Mouse (Mus musculus) spleen, adult 2 months (tissue): ENCODE results near the gene Usp35. TPM values are rescaled to one million over a fixed set of nuclear protein-coding genes. Genes with fewer than 3 reads are reported as not detected.

ENCODE experiments used
- DNase-seq, 2 experiments: peaks; one replicate each; pipeline versions ENCODE4 v3.0.0 to v3.0.0-alpha.2; 2012 to 2021; ENCODE audit warnings: low spot score in 2 of 2, low read depth in 1 of 2
- H3K27ac ChIP-seq: fragments of 200-500 bp; 2 replicates; pipeline ENCODE4 v1.5.1; 2012; ENCODE audit warnings: low read length, inconsistent platforms; ENCODE audit not compliant: insufficient read depth
- H3K27me3 ChIP-seq: fragments of 200-500 bp; 2 replicates; pipeline ENCODE4 v1.6.1; 2012; ENCODE audit warnings: mild to moderate bottlenecking, moderate library complexity, low read length, inconsistent platforms; ENCODE audit not compliant: control insufficient read depth, insufficient read depth
- H3K36me3 ChIP-seq: fragments of 200-500 bp; 2 replicates; pipeline ENCODE4 v1.6.1; 2012; ENCODE audit warnings: mild to moderate bottlenecking, low read length, inconsistent platforms; ENCODE audit not compliant: control insufficient read depth, insufficient read depth
- H3K4me1 ChIP-seq: fragments of 200-500 bp; 2 replicates; pipeline ENCODE4 v1.6.1; 2011; ENCODE audit warnings: inconsistent platforms; ENCODE audit not compliant: control insufficient read depth, insufficient read depth, insufficient read length
- H3K4me3 ChIP-seq: fragments of 200-500 bp; 2 replicates; pipeline ENCODE4 v1.5.1; 2011; ENCODE audit warnings: mild to moderate bottlenecking, inconsistent platforms; ENCODE audit not compliant: insufficient read depth, insufficient read length; ENCODE audit errors: extremely low read depth
- CTCF ChIP-seq: fragments of 200-500 bp; IDR thresholded peaks from 2 replicates; pipeline ENCODE4 v1.5.1; 2011; ENCODE audit warnings: mild to moderate bottlenecking, inconsistent platforms; ENCODE audit not compliant: insufficient read depth, insufficient read length, insufficient replicate concordance; ENCODE audit errors: extremely low read depth
- POLR2A ChIP-seq: fragments of 200-500 bp; IDR thresholded peaks from 2 replicates; pipeline ENCODE4 v1.6.1; 2011; ENCODE audit warnings: low read depth, low read length, inconsistent platforms
- WGBS: fragments of 180-500 bp; shearing (Covaris S2); methylation state at CpG from one replicate; pipeline ENCODE4 v1.1.7; 2018; 5-methylcytosine and 5-hydroxymethylcytosine counted together
- polyA plus RNA-seq: library from polyadenylated mRNA; depleted of rRNA; stranded (reverse); fragments of >200 nt; gene quantifications from 2 replicates; pipeline ENCODE4 v1.2.3, GENCODE M21; 2012

Usp35 gene
- polyA plus RNA-seq, 1 experiment: 9.8 TPM

DNA sequence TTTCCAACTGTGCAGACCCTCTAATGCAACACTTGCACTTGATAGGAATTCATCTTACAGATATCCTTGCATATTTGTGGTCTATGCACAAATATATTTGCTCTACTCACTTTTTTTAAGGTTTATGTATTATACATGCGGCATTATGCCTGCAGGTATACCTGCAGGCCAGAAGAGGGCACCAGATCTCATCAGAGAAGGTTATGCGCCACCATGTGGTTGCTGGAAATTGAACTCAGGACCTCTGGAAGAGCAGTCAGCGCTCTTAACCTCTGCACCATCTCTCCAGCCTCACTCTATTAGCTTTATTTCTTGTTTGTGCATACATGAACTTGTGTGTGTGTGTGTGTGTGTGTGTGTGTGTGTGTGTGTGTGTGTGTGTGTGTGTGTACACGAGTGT, 29.6 kb upstream of the Usp35 start:
- WGBS: 51% methylated on average over 4 of the region's 4 CpGs
- Histone ChIP-seq H3K36me3 (no peaks in the 10 kb centered on the region), H3K4me1 (no peaks in the 10 kb centered on the region), H3K4me3 (no peak overlapping the region), H3K27me3 (no peaks in the 10 kb centered on the region), H3K27ac (no peak overlapping the region)
- TF ChIP-seq CTCF (peak; percentile 52; the same call in 1 of the 2 replicates), POLR2A (no peak)
- peak; percentile 27 to 43 for DNase-seq

DNA sequence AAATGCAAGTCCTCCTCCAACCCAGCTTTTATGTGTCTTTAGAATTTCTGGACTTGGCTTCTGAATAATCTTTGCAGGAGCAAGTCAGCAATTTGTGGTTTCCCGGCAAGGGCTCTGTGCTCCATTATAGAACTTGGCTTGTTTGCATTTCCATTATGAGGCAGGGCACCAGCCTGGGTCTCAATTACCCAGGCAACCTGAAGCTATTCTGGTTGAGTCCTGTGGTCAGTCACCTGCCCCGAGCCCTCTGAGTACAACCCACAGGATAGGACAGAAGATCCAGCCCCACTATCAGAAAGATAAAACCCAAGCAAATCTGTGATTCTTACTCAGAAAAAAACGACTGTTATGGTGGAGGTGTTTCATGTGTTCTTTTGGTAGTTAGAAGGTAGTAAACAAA, 29.1 kb upstream of the Usp35 start:
- Histone ChIP-seq H3K36me3 (no peaks in the 10 kb centered on the region), H3K27me3 (no peaks in the 10 kb centered on the region), H3K4me3 (no peak overlapping the region), H3K27ac (no peak overlapping the region), H3K4me1 (no peaks in the 10 kb centered on the region)
- TF ChIP-seq POLR2A (no peak), CTCF (no peak)
- DNase-seq: no peak
- whole genome bisulfite sequencing: 63% methylated on average over 3 of the region's 3 CpGs

DNA sequence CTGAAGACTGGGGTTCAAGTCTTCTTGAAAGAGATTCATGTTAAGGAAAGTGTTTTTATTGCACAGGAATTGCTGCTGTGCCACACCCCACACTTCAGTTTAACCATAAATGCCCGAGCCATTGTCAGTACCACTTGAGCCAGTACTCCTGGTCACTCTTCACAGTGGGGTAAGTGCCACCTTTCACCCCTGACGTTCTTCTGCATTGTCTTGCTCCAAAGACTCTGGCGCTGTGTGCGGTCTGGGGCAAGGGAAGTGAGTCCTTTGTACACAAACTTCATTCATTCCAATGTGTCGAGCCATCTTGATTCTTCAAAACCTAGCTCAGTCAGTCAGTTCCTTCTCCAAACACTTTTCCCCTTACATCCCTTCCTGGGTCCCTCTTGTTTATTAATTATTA, 28.3 kb upstream of the Usp35 start:
- Histone ChIP-seq H3K4me1 (peaks cover 3% of the 10 kb centered on the region; the same call in 1 of the 2 replicates), H3K4me3 (no peak overlapping the region), H3K27me3 (no peaks in the 10 kb centered on the region), H3K36me3 (no peaks in the 10 kb centered on the region), H3K27ac (no peak overlapping the region)
- DNase-seq: no peak
- TF ChIP-seq POLR2A (no peak), CTCF (no peak)
- 89% methylated on average over 5 of the region's 5 CpGs for WGBS

DNA sequence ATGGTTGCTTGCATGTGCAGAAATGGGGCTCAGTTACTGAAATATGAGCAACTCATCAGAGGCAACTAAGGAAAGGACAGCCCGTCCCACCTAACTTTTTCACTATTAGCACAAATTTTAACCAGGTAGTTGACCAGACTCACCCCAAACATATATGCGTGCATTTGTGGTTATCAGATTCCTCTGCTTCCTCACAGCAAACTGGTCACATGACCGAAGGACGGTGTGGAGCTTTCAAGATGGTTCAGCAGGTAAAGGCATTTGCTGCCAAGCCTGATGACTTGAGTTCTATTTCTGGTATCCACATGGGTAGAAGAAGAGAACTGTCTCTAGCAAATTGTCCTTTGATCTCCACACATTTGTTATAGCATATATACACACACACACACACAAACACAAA, 26.5 kb upstream of the Usp35 start:
- no peak overlapping the region for H3K27ac ChIP-seq
- no peaks in the 10 kb centered on the region for H3K36me3 ChIP-seq
- no peak overlapping the region for H3K4me3 ChIP-seq
- 76% methylated on average over 4 of the region's 4 CpGs for WGBS
- TF ChIP-seq POLR2A (no peak), CTCF (no peak)
- no peak for DNase-seq
- H3K27me3 ChIP-seq: no peaks in the 10 kb centered on the region
- peaks cover 9% of the 10 kb centered on the region; the same call in 1 of the 2 replicates for H3K4me1 ChIP-seq

DNA sequence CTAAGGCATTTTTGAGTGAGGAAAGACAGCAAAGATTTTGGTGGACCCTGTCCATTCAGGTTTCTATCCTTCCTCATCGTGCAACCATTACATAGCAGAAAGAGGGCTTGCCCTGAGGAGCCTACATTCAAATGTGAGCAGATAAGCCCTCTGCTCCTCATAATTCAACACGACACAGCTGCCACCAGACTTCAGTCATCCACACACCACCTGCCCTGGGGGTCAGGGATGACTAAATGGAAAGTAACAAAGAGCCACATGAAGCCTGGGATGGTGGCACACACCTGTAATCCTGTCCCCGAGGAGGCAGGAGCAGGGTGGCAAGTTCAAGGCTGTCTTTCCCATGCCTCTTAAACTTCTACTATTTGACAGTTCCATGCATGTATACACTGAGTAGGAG, 26.0 kb upstream of the Usp35 start:
- Histone ChIP-seq H3K27ac (no peak overlapping the region), H3K4me3 (no peak overlapping the region), H3K27me3 (no peaks in the 10 kb centered on the region), H3K4me1 (peaks cover 9% of the 10 kb centered on the region; the same call in 1 of the 2 replicates), H3K36me3 (no peaks in the 10 kb centered on the region)
- WGBS: 82% methylated on average over 3 of the region's 3 CpGs
- no peak for TF ChIP-seq CTCF
- DNase-seq: no peak

DNA sequence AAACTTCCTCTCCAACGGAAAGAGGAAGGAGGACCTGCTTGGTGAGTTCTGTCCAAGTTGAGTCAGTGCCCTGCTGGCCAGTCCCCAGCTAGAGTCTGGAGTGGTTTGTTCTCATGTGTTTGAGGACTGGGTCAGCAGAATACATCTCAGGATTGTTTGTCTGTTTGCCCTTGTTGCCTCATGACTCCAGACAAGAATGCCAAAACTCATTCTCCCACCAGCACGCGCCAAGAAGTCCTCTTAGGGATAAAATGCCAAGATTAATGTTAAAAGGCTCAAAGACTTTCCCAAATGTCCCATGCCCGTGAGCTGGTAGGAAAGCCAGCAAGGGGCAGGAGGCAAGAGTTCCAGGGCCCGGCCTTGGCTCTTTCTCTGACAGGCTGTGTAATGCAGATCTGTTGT, 25.1 kb upstream of the Usp35 start:
- no peak for DNase-seq
- WGBS: 75% methylated on average over 5 of the region's 5 CpGs
- Histone ChIP-seq H3K4me3 (no peak overlapping the region), H3K4me1 (peaks cover 9% of the 10 kb centered on the region; the same call in 1 of the 2 replicates), H3K27ac (peak overlapping the region; percentile 57), H3K36me3 (no peaks in the 10 kb centered on the region), H3K27me3 (no peaks in the 10 kb centered on the region)
- no peak for TF ChIP-seq CTCF
- TF ChIP-seq POLR2A: no peak

DNA sequence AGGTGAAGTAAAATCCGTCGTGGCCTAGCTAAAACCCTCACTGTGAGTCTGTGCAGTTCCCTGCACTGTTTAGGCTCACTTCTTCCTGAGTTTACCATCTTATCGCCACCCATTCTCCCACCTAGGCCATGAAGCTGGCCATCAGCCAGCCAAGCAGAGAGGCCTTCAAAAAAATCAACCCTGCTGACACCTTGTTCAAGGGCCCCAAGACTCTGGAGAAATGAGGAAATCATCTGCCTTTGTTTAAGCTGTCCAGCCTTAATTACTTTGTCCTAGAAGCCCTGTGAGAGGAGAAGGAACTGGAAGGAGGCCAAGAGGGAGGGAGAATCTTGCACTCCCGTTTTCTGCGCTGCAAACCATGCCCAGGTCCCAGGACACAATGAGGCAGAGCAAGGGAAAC, 24.4 kb upstream of the Usp35 start:
- no peak for DNase-seq
- TF ChIP-seq CTCF (no peak), POLR2A (no peak)
- Histone ChIP-seq H3K4me1 (peaks cover 9% of the 10 kb centered on the region; the same call in 1 of the 2 replicates), H3K27ac (peak overlapping the region; percentile 72), H3K36me3 (no peaks in the 10 kb centered on the region), H3K4me3 (no peak overlapping the region), H3K27me3 (no peaks in the 10 kb centered on the region)
- 69% methylated on average over 5 of the region's 5 CpGs for WGBS
